Mouse (Mus musculus) layer of hippocampus, postnatal 14 days (tissue): ENCODE data around the gene Fgf22. TPM values are rescaled to one million over a fixed set of nuclear protein-coding genes. Genes with fewer than 3 reads are reported as not detected.

ENCODE experiments used
- DNase-seq, 2 experiments: peaks; one replicate each; pipeline ENCODE4 v3.0.0; 2021 to 2022; ENCODE audit warnings: low spot score in 2 of 2, mixed read lengths in 1 of 2
- total RNA-seq, 2 experiments: library from RNA; stranded (reverse); gene quantifications; 2 replicates each; pipeline ENCODE4 v1.2.3; 2021

The Fgf22 gene
- total RNA-seq, 2 experiments from 2014 or later: 0.88 to 1.7 TPM

- DNase-seq: no peak
Observed at GRCm38 (mm10) chr10:79790861-79791260, 36.0 kb downstream of the Fgf22 start, which contains the start of gene Prss57. Gene Prss57, minus strand, starts transcription at chr10:79790961.

GRCm38 (mm10) chr10:79792339-79793040 is 37.6 kb downstream of the Fgf22 start:
- no peak for DNase-seq

DNA sequence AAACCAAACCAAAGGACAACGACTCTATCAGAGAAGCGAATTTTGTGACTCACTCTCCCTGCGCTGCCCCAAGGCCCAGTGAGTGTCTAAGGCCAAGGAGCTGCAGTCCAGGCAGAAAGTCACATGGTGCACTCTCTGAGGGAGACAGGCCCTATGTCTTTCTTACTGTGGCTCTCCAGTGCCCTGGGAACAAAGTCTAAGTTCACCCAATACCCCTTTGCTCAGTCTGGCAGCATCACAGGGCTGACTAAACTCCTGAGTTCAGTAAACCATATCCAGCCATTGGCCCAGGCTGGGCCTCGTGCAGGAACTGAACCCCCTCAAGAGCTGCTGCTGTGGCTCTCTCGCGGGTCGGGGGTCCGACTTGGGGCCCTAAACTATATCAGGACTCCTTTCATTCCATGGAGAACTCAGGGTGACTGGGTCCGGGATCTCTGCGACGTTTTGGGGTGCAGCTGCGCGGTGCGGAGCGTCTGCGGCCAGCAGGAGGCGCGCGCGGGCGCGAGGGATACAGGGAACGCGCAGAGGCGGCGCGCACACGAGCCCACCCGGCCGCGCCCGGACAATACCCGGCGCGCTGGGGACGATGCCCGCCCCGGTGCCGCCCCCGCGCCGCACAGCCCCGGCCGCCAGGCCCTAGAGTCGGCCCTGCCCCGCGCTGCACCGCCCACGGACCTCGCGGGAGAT is 38.3 kb downstream of the Fgf22 start, which contains the start of gene Palm:
Palm (plus strand) TSS at position 522 of the 687 bp plus-strand sequence.
- peak; percentile 82 to 85 for DNase-seq

GRCm38 (mm10) chr10:79793738-79794490 is 39.0 kb downstream of the Fgf22 start:
- peak; percentile 52 to 68 for DNase-seq

DNA sequence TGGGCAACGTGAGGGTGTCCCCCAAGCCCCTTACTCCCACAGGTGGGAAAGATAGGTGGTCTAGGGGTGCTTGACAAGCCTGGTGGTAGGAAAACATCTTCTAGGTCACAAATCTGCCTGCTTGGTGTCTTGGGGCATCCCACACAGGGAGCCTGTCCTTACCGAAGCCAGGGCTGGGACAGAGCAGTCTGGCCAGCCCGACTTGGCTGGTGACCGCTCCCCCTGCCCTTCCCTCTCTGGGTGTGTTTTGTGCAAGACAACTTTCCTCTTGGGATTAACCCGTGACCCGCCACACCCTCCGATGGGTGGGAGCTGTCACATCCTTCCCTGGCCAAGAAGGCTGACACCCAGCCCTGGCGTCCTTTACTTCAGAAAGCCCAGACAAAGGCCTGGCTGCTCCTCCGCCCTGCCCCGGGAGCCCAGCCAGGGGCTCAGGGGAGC is 39.6 kb downstream of the Fgf22 start:
- no peak for DNase-seq

DNA sequence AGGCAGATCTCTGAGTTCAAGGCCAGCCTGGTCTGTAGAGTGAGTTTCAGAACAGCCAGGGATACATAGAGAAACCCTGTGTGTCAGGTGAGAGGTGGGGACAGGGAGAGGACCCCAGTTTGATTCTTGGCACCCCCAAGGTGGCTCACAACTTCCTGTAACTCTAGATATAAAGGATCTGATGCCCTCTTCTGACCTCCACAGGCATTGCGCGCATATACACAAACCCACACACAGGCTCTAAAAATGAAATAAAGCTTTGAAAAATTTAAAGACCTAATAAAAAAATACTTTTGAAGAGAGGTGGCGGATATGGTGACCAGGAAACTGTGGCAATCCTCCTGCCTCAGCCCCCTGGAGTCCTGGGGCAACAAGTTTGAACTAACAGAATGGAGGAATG is 41.0 kb downstream of the Fgf22 start:
- no peak for DNase-seq

DNA sequence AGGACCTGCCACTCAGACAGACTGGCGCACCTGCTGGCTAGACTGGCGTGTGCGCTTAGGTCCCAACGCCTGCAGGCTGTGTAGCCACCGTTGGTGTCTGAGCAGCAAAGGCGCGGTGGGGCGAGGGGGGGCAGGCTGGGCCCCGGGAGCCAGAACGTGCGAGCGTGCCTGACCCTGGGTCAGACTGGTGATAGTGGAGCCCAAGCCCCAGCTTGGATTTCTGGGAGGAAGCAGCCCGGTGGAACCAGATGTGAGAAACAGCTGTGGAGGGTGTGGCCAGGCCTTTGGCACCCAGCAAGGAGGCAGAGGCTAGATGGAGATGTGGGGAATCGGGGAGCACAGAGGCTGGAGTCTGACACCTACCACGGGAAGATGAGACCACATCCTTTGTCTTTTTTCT is 42.5 kb downstream of the Fgf22 start:
- DNase-seq: no peak

GRCm38 (mm10) chr10:79798289-79798928 is 43.5 kb downstream of the Fgf22 start:
- no peak for DNase-seq

DNA sequence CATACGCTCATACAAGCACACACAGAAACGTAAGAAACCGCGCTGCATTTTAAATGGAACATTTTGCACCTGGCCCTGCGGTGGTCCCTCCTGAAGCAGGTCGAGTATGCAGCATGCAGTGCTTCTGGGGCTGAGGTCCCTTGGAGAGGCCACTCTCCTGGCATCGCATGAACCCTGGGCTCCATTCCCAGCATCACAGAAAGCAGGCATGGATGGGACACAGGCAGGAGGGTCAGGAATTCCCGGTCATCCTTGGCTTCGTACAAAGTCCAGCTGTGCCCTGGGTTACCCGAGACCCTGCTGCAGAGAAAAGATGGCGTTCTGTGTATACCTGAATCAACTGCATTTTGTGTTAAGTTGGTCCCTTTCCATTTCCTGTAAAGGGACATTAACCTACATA is 45.6 kb downstream of the Fgf22 start:
- DNase-seq: no peak

DNA sequence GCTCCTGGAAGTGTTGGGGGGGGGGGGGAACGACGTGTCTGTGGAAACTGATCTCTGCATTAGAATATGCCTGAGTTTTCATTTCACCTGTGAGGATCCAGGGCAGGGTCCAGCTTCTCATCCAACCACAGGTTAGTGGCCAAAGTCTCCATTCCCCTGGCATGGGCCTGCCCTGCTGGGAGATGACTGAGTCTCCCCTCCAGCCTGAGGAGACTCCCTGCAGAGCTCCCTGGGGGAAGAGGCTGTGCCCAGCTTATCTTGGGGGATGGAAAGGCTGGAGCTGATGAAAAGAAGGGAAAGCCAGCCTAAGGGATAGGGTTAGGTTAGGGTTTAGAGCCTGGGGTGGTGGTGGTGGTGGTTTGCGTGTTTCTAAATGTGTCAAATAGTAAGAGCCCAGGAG is 47.0 kb downstream of the Fgf22 start:
- DNase-seq: no peak

- DNase-seq: no peak
Observed at GRCm38 (mm10) chr10:79802331-79802971, 47.6 kb downstream of the Fgf22 start.

GRCm38 (mm10) chr10:79803716-79804323 is 48.9 kb downstream of the Fgf22 start:
- peak; percentile 87 to 94 for DNase-seq

GRCm38 (mm10) chr10:79805636-79806035 is 50.8 kb downstream of the Fgf22 start:
- DNase-seq: no peak

GRCm38 (mm10) chr10:79806331-79806730 is 51.5 kb downstream of the Fgf22 start:
- DNase-seq: no peak

DNA sequence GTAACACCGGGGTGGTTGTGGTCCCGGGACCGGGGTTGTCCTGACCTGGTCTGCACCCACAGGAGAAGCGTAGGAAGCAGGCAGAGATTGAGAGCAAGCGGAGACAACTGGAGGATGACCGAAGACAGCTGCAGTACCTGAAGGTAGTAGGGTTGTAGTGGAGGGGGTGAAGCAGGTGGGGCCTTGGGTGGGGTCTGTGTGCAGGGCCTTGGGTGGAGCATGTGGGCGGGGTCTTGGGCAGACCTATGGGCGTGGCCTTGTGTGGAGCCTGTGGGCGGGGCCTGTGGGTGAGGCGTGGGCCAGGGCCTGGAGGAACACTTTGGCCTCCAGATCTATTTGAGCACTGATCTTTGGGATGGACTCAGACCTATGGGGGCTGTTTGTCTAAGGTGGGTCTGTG is 52.1 kb downstream of the Fgf22 start:
- DNase-seq: no peak

GRCm38 (mm10) chr10:79807826-79808225 is 53.0 kb downstream of the Fgf22 start:
- DNase-seq: no peak
